Mouse (Mus musculus) cerebellum, postnatal 25 days (tissue): ENCODE measurements around the gene Exoc2.

Source experiments
- DNase-seq, 2 experiments: peaks; one replicate each; pipeline ENCODE4 v3.0.0; 2021; ENCODE audit warnings: mixed read lengths in 2 of 2

Gene Exoc2

GRCm38 (mm10) chr13:30968311-30968710 is 5.6 kb downstream of the Exoc2 start:
- DNase-seq, result peak in 1 of 2 experiments; percentile 35

- DNase-seq, result no peak
These were observed 7.4 kb downstream of the Exoc2 start for GRCm38 (mm10) chr13:30966507-30966911.

GRCm38 (mm10) chr13:30961932-30962331 is 12.0 kb downstream of the Exoc2 start:
- no peak for DNase-seq

GRCm38 (mm10) chr13:30960714-30961113 is 13.2 kb downstream of the Exoc2 start:
- no peak for DNase-seq

GRCm38 (mm10) chr13:30953580-30953979 is 20.3 kb downstream of the Exoc2 start:
- no peak for DNase-seq

GRCm38 (mm10) chr13:30952044-30952443 is 21.8 kb downstream of the Exoc2 start:
- DNase-seq, result no peak

- no peak for DNase-seq
These were observed 24.7 kb downstream of the Exoc2 start for GRCm38 (mm10) chr13:30949181-30949580.

GRCm38 (mm10) chr13:30947540-30947939 is 26.4 kb downstream of the Exoc2 start, which contains the start of gene Hus1b:
Hus1b (minus strand) TSS chr13:30947759.
- DNase-seq, result peak; percentile 18 to 34

GRCm38 (mm10) chr13:30947129-30947528 is 26.8 kb downstream of the Exoc2 start:
- DNase-seq, result peak in 1 of 2 experiments; percentile 22

GRCm38 (mm10) chr13:30945788-30946187 is 28.1 kb downstream of the Exoc2 start:
- no peak for DNase-seq

GRCm38 (mm10) chr13:30932972-30933371 is 40.9 kb downstream of the Exoc2 start:
- no peak for DNase-seq

GRCm38 (mm10) chr13:30931613-30932012 is 42.3 kb downstream of the Exoc2 start:
- no peak for DNase-seq

GRCm38 (mm10) chr13:30929119-30929518 is 44.8 kb downstream of the Exoc2 start:
- DNase-seq, result no peak

GRCm38 (mm10) chr13:30924269-30924668 is 49.6 kb downstream of the Exoc2 start:
- DNase-seq, result no peak

GRCm38 (mm10) chr13:30921914-30922313 is 52.0 kb downstream of the Exoc2 start:
- no peak for DNase-seq

- DNase-seq, result no peak
These were observed 60.1 kb downstream of the Exoc2 start for GRCm38 (mm10) chr13:30913757-30914156.

- DNase-seq, result peak in 1 of 2 experiments; percentile 14
These were observed 60.9 kb downstream of the Exoc2 start for GRCm38 (mm10) chr13:30913028-30913427.

GRCm38 (mm10) chr13:30911931-30912625 is 61.8 kb downstream of the Exoc2 start:
- no peak for DNase-seq

GRCm38 (mm10) chr13:30910889-30911288 is 63.0 kb downstream of the Exoc2 start:
- DNase-seq, result no peak

- DNase-seq, result no peak
These were observed 71.6 kb downstream of the Exoc2 start for GRCm38 (mm10) chr13:30902286-30902685.

GRCm38 (mm10) chr13:30901387-30902041 is 72.4 kb downstream of the Exoc2 start:
- DNase-seq, result no peak

GRCm38 (mm10) chr13:30894015-30894634 is 79.8 kb downstream of the Exoc2 start:
- DNase-seq, result no peak

GRCm38 (mm10) chr13:30892315-30892714 is 81.6 kb downstream of the Exoc2 start:
- DNase-seq, result no peak

GRCm38 (mm10) chr13:30891223-30891622 is 82.7 kb downstream of the Exoc2 start:
- no peak for DNase-seq
